Mouse (Mus musculus) hindbrain, embryonic 12.5 days (tissue): ENCODE measurements at regions not wholly inside any gene's neighbourhood (a gene's known extent, or its start where the extent isn't known, plus 50 kb on each side); places are given as distances from the start of the nearest gene placed in this dataset.

ENCODE experiments used
- ATAC-seq: fragments of 200-750 bp; cut with Nextera tagmentation; 2 replicates; pipeline ENCODE4 v1.8.0; 2017; ENCODE audit warnings: moderate TSS enrichment; ENCODE audit not compliant: low FRiP score
- H3K27ac ChIP-seq: fragments of 300-500 bp; sonication (generic); 2 replicates; pipeline ENCODE4 v1.5.1; 2016; ENCODE audit warnings: mild to moderate bottlenecking
- H3K27me3 ChIP-seq: fragments of 300-500 bp; sonication (generic); 2 replicates; pipeline ENCODE4 v1.6.1; 2016; ENCODE audit warnings: mild to moderate bottlenecking
- H3K36me3 ChIP-seq: fragments of 300-500 bp; sonication (generic); 2 replicates; pipeline ENCODE4 v1.6.1; 2016; ENCODE audit warnings: mild to moderate bottlenecking
- H3K4me1 ChIP-seq: fragments of 300-500 bp; sonication (generic); 2 replicates; pipeline ENCODE4 v1.6.1; 2016
- H3K4me2 ChIP-seq: fragments of 300-500 bp; sonication (generic); replicated peaks from 2 replicates; pipeline ENCODE4 v1.6.1; 2016; ENCODE audit warnings: mild to moderate bottlenecking
- H3K4me3 ChIP-seq: fragments of 300-500 bp; sonication (generic); 2 replicates; pipeline ENCODE4 v1.5.1; 2016; ENCODE audit warnings: mild to moderate bottlenecking
- H3K9ac ChIP-seq: fragments of 300-500 bp; sonication (generic); 2 replicates; pipeline ENCODE4 v1.6.1; 2016; ENCODE audit warnings: mild to moderate bottlenecking, moderate library complexity
- H3K9me3 ChIP-seq: fragments of 300-500 bp; sonication (generic); replicated peaks from 2 replicates; pipeline ENCODE4 v1.6.1; 2016; ENCODE audit warnings: mild to moderate bottlenecking
- WGBS: fragments of 180-500 bp; shearing (Covaris S2); methylation state at CpG from one replicate; pipeline ENCODE4 v1.1.7; 2016; 5-methylcytosine and 5-hydroxymethylcytosine counted together

DNA sequence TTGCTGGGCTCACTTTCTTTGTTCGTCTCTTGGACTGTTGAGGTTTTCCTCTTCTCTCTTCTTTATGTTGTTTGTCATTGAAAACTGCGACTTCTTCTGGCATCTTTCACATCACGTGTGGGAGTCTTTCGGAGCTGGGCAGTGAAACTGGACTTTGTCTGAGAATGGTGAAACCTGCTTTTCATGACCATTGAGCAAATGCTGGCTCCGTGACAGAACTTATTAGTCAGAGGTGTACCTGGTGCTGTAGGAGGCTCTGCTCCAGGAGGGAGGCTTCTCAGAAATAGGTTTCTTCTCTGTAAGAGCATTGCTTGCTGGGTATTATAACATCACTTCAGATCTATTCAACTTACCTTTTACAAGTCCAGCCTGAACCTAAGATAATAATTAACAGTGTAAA lies 122.4 kb downstream of the Amer2 start:
- H3K9ac ChIP-seq, result no peak overlapping the region
- no peak overlapping the region for H3K4me3 ChIP-seq
- no peak overlapping the region for H3K27ac ChIP-seq
- H3K4me1 ChIP-seq, result no peaks in the 10 kb centered on the region
- 88% methylated on average over 5 of the region's 5 CpGs for WGBS
- ATAC-seq, result no peak
- no peaks in the 10 kb centered on the region for H3K27me3 ChIP-seq
- H3K36me3 ChIP-seq, result no peaks in the 10 kb centered on the region
- H3K9me3 ChIP-seq, result no peaks in the 10 kb centered on the region; the same call in 1 of the 2 replicates
- no peak overlapping the region for H3K4me2 ChIP-seq

DNA sequence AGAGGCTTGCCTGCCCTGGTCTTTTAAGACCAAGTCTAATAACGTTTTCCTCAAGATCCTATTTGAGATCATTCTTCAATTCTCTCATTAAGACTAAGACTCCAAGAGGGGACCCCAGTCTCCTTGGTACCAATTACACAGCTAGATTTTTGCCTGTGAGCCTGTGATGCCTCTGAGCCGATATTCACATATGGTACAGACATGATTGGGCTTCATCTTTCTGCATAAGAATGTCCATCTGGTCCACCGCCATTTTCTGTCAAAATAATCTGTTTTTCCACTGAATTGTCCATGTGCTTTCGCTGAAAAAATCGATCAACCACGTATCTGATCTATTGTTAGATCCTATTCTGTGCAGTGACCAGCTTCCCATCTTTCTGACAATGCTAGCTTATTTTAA lies 129.5 kb downstream of the Amer2 start:
- Histone ChIP-seq H3K9ac (no peak overlapping the region), H3K4me2 (no peak overlapping the region), H3K27ac (no peak overlapping the region), H3K4me1 (no peaks in the 10 kb centered on the region), H3K27me3 (no peaks in the 10 kb centered on the region), H3K4me3 (no peak overlapping the region), H3K9me3 (0 out of 2 replicates have a peak, but pooled peaks cover 2% of the 10 kb centered on the region), H3K36me3 (no peaks in the 10 kb centered on the region)
- 77% methylated on average over 6 of the region's 6 CpGs for WGBS
- ATAC-seq, result no peak

DNA sequence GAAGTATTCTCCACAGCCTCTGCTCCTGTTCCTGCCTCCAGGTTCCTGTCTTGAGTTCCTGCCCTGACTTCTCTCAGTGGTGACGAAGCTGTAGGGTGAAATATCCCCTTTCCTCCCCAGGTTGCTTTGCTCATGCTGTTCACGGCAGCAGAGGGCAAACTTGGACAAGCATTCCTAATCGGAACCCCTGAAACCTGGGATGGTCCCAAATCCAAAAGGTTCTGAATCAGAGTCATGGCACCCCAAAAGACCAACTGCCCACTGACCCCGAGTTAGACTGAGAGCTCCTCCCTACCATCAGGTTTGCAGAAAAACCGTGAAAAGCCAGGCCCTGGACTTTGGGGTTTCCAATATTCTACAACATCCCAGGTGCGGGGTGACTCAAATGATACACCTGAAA lies 128.7 kb upstream of the Spata13 start:
- 89% methylated on average over 6 of the region's 6 CpGs for WGBS
- H3K4me2 ChIP-seq, result no peak overlapping the region
- H3K27me3 ChIP-seq, result no peaks in the 10 kb centered on the region
- H3K36me3 ChIP-seq, result no peaks in the 10 kb centered on the region
- no peak overlapping the region for H3K27ac ChIP-seq
- H3K4me1 ChIP-seq, result no peaks in the 10 kb centered on the region
- no peak overlapping the region for H3K9ac ChIP-seq
- 0 out of 2 replicates have a peak, but pooled peaks cover 2% of the 10 kb centered on the region for H3K9me3 ChIP-seq
- no peak for ATAC-seq
- no peak overlapping the region for H3K4me3 ChIP-seq

DNA sequence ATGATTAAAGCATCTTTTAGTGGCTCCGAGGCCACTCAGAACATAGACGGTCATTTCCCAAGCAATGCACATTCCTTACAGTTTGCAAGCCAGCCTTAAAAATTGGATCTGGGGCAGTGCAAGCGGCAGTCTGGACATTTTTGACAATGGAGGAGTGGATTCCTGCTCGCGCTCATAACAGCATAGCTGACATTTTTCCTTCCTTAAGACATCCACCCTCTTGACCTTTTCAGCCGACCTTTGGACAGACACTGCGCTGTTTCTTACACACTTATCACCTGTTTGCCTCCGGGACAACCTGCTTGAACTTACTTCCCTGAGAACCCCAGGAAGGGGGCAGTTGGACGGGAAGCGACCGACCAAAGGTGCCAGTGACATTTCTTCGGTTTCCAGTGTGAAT lies 127.5 kb upstream of the Spata13 start:
- H3K36me3 ChIP-seq, result no peaks in the 10 kb centered on the region
- no peak overlapping the region for H3K9ac ChIP-seq
- no peak for ATAC-seq
- no peaks in the 10 kb centered on the region for H3K27me3 ChIP-seq
- no peak overlapping the region for H3K4me2 ChIP-seq
- 78% methylated on average over 12 of the region's 12 CpGs for WGBS
- H3K4me3 ChIP-seq, result no peak overlapping the region
- no peaks in the 10 kb centered on the region for H3K4me1 ChIP-seq
- H3K27ac ChIP-seq, result no peak overlapping the region
- 0 out of 2 replicates have a peak, but pooled peaks cover 2% of the 10 kb centered on the region for H3K9me3 ChIP-seq

DNA sequence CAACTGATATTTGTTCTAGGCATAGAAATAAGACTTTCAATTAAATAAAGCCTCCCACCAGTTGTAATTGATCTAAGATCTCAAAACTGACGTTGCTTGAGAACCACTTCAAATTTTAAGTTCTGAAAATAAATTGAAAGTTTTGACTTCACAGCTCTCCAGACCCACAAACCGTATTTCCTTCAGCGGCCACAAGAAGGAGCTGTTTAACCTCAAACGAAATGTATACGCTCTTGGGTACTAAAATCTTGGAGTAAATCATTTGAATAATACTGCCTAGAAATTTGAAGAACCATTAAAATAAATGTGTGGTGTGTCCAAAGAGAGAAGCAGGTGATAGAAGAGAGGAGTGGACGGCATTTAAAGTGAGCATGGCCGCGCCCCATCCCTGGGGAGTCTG lies 120.2 kb upstream of the Spata13 start:
- ATAC-seq, result no peak
- Histone ChIP-seq H3K9me3 (no peaks in the 10 kb centered on the region), H3K36me3 (no peaks in the 10 kb centered on the region), H3K27ac (no peak overlapping the region), H3K27me3 (no peaks in the 10 kb centered on the region), H3K4me2 (no peak overlapping the region), H3K4me1 (no peaks in the 10 kb centered on the region), H3K9ac (no peak overlapping the region), H3K4me3 (no peak overlapping the region)
- WGBS, result 29% methylated on average over 8 of the region's 8 CpGs

DNA sequence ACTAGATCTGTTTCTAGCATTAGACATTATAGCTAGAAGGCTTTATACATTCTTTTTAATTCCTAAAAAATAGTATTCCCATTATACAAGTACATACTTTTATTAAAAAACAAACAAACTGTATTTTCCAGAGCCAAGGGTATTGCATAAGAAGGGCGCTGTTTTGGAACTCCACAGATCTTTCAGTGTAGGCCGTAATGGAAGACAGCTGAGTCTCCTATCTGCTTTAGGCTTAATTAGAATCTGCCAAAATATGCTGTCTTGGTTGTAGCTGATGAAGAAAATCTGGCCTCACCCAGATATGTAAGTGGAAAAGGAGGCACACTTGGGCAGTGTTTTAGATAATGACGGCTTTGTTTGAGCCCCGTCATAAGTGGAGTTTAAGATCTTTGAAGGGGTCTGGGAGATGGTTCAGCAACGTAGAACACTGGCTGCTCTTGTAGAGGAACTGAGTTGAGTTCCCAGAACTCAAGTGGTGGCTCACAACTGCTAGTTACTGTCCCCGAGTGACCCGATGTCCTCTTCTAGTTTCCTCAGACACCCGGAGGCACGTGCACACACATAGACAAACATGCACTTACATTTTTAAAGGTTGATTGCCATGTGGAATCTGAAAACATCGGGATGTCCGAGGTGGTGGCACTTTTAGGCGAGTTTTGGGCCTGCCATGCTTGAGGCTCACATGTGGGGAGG lies 118.6 kb upstream of the Spata13 start:
- no peak overlapping the region for H3K4me2 ChIP-seq
- H3K4me3 ChIP-seq, result no peak overlapping the region
- no peaks in the 10 kb centered on the region for H3K9me3 ChIP-seq
- WGBS, result 87% methylated on average over 12 of the region's 12 CpGs
- H3K9ac ChIP-seq, result no peak overlapping the region
- no peaks in the 10 kb centered on the region for H3K4me1 ChIP-seq
- no peaks in the 10 kb centered on the region for H3K36me3 ChIP-seq
- no peak overlapping the region for H3K27ac ChIP-seq
- no peaks in the 10 kb centered on the region for H3K27me3 ChIP-seq
- ATAC-seq, result no peak

DNA sequence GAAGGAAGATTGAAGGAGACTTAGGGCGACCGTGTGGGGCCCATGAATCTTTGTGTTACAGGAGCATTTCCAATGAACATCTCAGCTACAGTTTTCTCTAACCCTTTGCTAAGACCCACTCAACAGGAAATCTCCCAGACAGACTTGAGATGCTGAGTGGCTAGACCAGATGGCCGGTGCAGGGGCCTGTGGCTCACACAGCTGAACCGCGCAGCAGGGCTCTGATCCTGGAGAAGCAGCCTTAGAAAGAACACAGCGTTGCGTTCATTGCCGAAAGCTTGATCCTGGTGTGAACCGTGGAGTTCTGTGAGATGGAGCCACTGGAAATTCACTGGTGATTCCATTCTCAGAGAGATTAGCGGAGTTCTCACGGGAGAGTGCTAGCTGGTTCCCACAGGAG lies 115.9 kb upstream of the Spata13 start:
- Histone ChIP-seq H3K9ac (no peak overlapping the region), H3K4me3 (no peak overlapping the region), H3K36me3 (no peaks in the 10 kb centered on the region), H3K4me2 (no peak overlapping the region), H3K4me1 (no peaks in the 10 kb centered on the region), H3K27me3 (no peaks in the 10 kb centered on the region), H3K27ac (no peak overlapping the region), H3K9me3 (no peaks in the 10 kb centered on the region)
- 94% methylated on average over 11 of the region's 11 CpGs for WGBS
- no peak for ATAC-seq

DNA sequence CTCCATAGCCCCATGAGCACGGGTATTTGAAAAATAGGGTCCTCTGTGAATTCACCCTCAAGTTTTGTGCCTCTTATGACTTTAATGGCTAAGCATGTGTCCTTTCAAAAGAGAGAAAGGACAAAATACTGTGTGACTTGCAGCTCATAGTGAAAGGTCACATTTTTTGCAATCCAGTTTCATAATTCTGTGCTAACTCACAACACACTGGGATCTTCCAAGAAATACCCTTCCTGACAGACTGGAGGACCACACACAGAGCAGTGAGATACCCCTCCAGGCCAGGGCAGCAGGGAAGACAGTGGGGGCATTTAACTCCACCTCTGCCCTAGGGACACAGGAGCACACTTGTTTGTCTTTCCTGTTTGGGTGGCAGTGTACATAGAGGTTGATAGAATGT lies 110.8 kb upstream of the Spata13 start:
- no peak for ATAC-seq
- H3K36me3 ChIP-seq, result no peaks in the 10 kb centered on the region

DNA sequence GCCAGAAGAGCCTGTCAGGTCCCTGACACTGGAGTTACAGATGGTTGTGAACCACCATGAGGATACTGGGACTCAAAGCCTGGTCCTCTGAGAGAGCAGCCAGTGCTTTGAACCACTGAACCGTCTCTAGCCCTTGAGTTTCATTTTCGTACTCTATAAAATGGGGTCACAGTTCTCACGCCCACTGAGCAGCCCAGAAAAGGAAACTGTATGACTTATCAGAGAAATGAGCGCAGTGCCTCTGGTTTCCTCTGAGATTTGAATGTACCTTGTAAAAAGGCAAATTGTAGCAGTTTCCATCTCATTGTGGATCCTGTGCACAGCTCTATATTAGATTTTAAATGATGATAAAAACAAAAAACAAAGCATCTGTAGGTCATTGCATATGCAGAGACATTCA lies 108.9 kb upstream of the Spata13 start:
- Histone ChIP-seq H3K9me3 (no peaks in the 10 kb centered on the region), H3K27ac (no peak overlapping the region), H3K4me3 (no peak overlapping the region), H3K4me2 (no peak overlapping the region), H3K9ac (no peak overlapping the region), H3K27me3 (no peaks in the 10 kb centered on the region), H3K36me3 (no peaks in the 10 kb centered on the region), H3K4me1 (peaks cover 8% of the 10 kb centered on the region)
- 77% methylated on average over 4 of the region's 4 CpGs for WGBS
- ATAC-seq, result no peak

More for the DNA sequence above, 110.8 kb upstream of the Spata13 start:
- Histone ChIP-seq H3K27ac (no peak overlapping the region), H3K4me1 (no peaks in the 10 kb centered on the region; the same call in 1 of the 2 replicates), H3K9ac (no peak overlapping the region), H3K9me3 (no peaks in the 10 kb centered on the region), H3K4me3 (no peak overlapping the region), H3K27me3 (no peaks in the 10 kb centered on the region), H3K4me2 (no peak overlapping the region)
- WGBS, result 67% methylated on average over 1 of the region's 1 CpGs

DNA sequence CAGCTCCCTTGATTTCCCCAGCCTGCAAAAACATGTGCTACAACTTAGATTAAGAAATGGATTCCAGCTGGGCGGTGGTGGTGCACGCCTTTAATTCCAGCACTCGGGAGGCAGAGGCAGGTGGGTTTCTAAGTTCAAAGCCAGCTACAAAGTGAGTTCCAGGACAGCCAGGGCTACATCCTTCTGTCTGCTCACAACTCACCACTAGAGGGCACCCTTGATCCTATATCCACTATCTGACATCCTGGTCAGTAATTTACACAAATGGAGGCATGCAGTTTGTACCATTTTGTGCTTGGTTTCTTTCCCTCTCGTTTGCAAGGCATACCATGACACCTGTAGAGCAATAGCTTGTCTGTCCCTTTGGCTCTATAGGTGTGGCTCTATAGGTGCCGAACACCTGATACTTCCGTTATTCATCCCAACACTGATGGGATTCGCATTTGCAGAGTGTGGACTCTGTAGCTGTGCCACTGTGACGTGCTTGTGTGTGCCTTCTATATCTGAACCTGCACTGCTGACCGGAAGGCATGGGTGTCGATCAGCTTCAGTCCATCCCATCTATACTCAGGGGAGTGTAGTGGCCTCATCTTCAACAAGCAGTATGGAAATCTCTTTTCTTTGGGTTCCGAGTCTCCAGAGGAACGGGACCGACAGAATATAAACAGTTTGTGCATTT lies 108.4 kb upstream of the Spata13 start:
- Histone ChIP-seq H3K4me3 (no peak overlapping the region), H3K27me3 (no peaks in the 10 kb centered on the region), H3K9me3 (no peaks in the 10 kb centered on the region), H3K36me3 (no peaks in the 10 kb centered on the region), H3K27ac (no peak overlapping the region), H3K4me2 (no peak overlapping the region), H3K9ac (no peak overlapping the region), H3K4me1 (peaks cover 14% of the 10 kb centered on the region)
- WGBS, result 70% methylated on average over 13 of the region's 13 CpGs
- ATAC-seq, result peak; percentile 62; the same call in 1 of the 2 replicates

DNA sequence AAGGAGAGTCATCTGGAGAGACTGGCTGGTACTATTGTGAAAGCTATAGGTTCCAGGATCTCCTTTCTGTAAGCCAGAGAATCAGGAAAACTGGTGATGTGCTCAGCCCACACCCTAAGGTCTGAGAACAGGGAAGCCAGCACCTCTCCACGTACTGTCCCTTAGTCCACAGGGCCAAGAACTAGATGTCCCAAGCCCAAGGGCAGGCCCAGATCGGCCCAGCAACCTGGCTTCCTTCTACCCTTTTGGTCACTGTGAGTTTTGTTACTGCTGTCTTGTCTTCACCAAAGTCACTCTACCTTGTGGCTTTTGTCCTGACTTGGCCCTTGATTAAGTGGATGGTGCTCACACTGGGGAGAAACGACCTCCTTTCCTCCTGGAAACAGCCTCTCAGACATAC lies 107.8 kb upstream of the Spata13 start:
- no peak overlapping the region for H3K27ac ChIP-seq
- no peak overlapping the region for H3K4me3 ChIP-seq
- H3K4me2 ChIP-seq, result no peak overlapping the region
- no peaks in the 10 kb centered on the region for H3K9me3 ChIP-seq
- 75% methylated on average over 3 of the region's 3 CpGs for WGBS
- no peak for ATAC-seq
- H3K4me1 ChIP-seq, result peaks cover 18% of the 10 kb centered on the region
- H3K9ac ChIP-seq, result no peak overlapping the region
- H3K36me3 ChIP-seq, result no peaks in the 10 kb centered on the region
- H3K27me3 ChIP-seq, result no peaks in the 10 kb centered on the region

DNA sequence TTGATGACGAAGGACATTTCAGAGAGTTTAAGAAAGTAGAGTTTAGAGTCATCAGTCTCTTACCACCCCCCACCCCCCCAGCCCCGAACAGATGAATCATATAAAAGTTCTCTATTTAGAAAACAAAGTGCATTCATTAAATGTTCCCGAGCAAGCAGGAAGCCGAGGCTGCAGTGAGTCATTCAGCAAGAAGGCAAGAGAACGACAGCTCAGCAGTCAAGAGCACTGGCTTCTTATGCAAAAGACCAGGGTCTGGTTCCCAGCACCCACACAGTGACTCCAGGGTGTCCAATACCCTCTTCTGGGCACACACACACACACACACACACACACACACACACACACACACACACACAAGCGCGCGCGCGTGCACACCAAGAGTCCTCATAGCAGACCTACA lies 107.0 kb upstream of the Spata13 start:
- Histone ChIP-seq H3K4me2 (no peak overlapping the region), H3K9ac (no peak overlapping the region), H3K9me3 (no peaks in the 10 kb centered on the region), H3K27ac (no peak overlapping the region), H3K4me1 (peaks cover 19% of the 10 kb centered on the region), H3K27me3 (no peaks in the 10 kb centered on the region), H3K4me3 (no peak overlapping the region), H3K36me3 (no peaks in the 10 kb centered on the region)
- WGBS, result 80% methylated on average over 7 of the region's 10 CpGs
- ATAC-seq, result no peak

DNA sequence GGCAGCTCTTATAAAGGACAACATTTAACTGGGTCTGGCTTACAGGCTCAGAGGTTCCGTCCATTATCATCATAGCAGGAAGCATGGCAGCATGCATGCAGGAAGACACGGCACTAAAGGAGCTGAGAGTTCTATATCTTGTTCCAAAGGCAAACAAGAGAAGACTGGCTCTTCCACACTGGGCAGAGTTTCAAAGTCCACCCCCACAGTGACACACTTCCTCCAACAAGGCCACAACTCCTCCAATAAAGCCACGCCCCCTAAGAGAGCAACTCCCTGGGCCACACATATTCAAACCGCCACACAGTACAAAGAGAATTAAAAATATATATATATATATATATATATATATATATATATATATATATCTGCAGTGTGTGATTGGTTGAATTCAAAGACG lies 105.8 kb upstream of the Spata13 start:
- Histone ChIP-seq H3K9ac (no peak overlapping the region), H3K9me3 (no peaks in the 10 kb centered on the region), H3K27ac (no peak overlapping the region), H3K27me3 (no peaks in the 10 kb centered on the region), H3K4me1 (peaks cover 20% of the 10 kb centered on the region), H3K4me3 (no peak overlapping the region), H3K4me2 (no peak overlapping the region), H3K36me3 (no peaks in the 10 kb centered on the region)
- ATAC-seq, result no peak
- WGBS, result 95% methylated on average over 5 of the region's 5 CpGs
